Mouse (Mus musculus) kidney, adult 8-10 months (tissue): ENCODE data around the gene Creb5.
A peak's percentile ranks its signal among the peaks of the same experiment; 100 is the strongest.

Experiments used
- DNase-seq, 2 experiments: peaks; one replicate each; pipeline ENCODE4 v3.0.0; 2022

Creb5 gene

DNA sequence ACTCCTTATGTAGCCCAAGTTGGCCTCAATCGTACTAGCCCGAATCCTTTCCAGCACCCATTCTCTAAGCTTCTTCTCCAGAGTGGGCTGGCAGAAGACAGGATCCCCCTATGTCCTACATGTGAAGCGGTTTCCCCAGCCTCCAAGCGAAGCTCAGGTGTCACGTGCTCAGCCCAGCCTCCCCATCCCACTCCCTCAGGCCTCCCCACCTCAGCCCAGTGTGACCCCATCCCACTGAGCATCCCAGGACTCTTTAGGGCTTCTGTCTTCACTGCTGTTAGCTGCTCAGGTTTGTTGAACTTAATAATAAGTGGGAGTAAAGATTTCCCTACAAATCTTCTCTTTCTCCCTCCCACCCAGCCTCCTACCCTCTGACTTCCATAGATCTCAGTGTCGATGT lies 261.2 kb downstream of the Creb5 start:
- no peak for DNase-seq

DNA sequence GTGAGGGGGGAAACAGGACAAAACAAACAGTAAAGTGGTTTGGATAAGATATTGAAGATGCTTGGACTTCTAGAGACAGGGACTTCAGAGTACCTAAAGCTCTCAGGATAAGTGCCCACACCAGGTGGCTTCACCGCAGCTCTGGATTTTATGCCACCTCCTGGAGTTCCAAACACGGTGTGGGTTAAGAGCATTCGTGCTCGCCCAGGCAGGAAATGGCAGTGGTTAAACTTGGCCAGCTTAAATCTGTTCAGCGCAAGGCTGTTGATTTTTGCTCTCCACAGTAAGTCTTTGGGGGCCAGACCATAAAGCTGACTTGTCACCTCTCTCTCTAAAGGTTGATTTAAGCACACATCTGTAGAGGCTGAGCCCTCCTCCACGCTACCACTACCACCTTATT lies 262.3 kb downstream of the Creb5 start:
- DNase-seq = no peak

DNA sequence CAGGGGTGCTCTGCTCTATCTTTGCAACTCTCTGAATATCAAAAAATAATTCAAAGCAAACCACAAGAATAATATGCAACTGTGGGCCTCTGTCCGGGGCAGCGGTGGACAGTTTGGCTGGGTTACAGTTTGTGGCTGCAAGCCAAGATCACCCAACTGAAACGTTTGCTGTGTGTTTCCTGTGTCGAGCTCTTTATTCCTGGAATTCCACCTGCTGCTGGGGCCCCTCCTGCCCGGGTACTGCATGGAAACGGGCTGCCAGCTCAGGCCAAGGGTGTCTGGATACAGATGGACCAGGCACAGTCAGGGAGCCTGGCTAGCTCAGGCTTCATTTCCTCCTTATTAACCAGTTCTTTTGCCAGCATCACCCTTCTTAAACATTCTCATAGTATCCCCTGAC lies 269.0 kb downstream of the Creb5 start:
- DNase-seq = peak; percentile 63 to 80

DNA sequence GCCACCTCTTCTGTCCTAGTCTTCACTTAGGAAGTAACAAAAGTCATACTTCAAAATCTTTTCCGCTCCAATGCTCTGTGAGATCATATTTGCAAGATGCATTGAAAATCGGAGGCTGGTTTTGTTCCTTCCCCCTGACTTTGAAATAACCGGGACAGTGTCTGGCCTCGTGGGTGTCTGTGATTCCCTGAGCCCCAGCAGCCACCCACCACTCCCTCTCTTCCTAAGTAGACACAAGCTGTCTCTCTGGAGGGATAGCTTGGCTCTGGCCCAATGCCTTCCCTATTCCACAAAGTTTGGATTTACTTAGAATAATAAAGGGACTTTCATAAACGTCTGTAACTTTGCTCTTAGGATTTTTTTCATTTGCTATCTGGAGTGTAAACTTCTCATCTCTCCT lies 273.9 kb downstream of the Creb5 start:
- no peak for DNase-seq

DNA sequence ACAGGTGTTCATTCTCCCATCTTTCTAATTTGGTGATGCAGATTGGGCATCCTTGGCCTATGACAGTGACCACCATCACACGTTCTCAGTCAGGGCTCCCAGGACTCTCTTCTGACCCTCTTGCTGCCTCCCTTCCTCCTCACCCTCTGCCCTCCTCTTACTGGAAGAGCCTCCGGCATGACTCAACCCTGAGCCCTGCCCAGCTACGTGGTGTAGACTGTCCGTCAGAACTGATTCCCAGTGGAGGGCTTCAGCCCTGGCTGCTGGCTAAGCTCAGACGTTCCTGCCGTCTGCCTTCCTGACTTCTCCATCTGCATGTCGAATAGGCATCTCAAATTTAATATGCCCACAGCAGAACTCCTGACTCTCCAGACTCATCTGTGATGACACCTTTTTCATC lies 275.5 kb downstream of the Creb5 start:
- DNase-seq = no peak

DNA sequence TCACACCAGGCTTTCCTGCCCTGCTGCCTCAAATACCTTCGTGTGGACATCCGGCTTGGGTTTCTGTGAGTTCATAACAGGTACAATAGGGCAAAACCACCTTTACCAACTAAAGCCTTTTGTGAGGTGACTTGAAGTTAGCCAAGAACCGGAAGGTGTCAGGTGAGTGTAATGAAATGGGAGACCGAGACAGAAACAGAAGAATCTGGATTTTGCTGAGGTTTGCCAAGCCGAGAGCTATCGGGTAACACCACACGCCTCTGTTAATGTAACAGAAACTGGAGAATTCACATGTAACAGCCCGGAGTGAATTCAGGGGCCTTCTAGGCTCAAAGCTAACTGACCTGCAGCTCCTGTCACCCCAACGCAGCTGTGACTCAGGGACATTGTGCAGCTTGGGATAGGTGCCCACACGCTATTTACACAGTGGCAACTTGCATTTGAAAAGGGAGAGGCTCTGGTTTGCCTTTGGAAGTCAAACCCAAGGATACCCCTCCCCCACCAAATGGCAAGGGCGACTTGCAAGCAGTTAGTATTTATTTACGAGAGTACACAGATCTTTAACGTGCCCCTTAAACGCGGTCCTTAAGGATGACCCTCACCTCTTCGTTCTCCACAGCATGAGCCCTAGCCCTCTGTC lies 276.6 kb downstream of the Creb5 start:
- no peak for DNase-seq

DNA sequence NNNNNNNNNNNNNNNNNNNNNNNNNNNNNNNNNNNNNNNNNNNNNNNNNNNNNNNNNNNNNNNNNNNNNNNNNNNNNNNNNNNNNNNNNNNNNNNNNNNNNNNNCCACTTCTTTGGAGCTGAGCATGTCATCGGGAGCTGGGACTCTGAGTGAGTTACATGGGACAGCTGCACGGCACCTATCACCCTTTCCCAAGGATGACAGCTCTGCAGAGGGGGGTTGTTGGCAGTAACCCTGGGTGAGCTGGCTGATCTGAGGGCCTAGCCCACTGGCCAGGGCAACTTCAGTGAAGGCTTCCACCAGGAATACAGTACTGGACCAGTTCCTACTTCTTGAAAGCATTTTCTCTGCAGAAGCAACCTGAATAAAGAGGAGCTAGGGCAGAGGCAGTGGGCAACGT lies 282.4 kb downstream of the Creb5 start:
- DNase-seq = no peak

DNA sequence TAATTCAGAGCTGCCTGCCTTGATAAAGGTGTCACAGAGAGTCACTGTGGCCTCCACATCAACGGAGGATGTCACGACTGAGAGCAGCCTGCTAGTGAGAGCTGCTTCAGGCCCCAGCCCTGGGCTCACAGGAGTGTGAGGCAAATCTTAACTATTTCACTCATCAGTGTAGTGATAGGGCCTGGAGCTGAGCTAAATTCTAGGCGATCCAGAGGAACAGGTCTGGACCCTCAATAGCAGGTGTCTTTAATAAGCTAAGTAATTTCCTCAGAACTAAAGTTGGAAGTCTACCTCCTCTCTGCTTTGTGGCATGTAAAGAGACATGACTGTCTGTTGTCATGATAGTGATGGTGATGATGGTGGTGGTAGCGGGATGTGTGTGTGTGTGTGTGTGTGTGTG lies 283.8 kb downstream of the Creb5 start:
- DNase-seq = no peak

DNA sequence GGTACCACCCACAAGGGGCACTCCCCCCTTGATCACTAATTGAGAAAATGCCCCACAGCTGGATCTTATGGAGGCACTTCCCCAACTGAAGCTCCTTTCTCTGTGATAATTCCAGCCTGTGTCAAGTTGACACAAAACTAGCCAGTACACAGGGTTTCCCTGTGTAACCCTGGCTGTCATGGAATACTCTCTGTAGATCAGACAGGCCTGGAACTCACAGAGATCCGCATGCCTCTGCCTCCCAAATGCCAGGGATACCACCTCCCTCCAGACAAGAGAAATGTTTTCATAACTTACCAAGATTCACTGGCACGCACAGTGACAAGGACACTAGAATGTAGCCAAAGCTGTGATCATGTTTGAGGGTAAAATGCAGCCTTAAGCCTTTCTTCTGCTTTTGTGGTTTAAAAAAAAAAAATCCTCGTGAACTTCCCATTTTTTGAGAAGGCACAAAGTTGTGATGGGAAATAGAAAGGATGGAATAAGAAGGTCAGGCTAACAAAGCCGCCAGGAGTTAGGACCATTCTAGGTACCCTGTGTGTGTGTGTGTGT lies 284.6 kb downstream of the Creb5 start:
- DNase-seq = no peak

DNA sequence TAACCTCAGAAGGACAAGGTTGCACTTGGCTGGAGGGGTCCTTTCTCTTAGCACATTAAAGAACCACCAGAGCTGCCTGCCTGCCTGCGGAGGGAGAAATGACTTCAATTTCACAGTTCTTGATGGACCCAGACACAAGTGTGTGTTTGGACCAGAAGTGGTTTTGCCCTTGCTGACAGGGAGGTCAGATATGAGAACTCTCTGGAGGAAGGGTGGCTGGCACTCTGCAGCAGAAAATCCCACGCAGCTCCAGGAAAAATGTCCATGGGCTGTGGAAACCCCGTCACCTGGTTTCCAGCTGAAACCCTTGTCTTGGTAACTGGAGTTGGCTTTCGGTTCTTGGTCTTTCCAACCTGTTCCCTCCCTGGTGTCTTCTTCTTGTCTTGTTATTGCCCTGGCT lies 285.4 kb downstream of the Creb5 start:
- no peak for DNase-seq

DNA sequence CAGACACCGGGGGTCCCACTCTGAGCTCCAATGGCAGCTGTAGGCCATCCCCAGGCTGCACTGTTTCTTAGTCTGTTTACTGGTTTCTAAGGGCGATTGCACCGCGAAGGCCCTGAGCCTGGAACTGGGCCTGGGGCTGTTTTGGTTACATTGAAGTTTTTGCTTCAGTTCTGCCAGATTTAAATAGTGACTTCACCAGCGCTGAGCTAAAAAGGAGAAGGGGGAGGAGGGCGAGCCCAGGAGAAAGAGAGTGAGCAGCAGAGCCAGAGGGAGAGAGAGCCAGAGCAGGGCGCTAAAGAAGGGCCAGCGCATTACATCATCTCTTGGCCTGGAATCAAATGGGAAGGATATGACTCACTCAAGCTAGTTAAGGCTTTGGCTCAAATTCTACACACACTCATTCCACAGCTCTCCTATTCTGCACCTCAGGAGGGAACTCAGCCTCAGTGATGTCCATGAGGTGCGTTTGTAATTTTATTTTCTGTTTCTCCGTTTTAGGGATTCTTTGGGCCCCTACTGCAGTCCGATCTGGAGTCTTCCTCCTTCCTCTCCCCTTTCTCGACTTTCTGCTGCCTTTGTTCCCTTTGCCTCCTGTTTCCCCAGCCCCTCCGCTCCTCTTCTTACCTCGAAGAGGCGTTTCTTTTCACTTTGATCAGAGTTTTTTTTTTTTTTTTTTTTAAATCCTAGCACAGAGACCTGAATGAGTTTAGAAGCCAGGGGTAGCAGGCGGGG lies 286.1 kb downstream of the Creb5 start:
- DNase-seq = peak; percentile 85 to 86

DNA sequence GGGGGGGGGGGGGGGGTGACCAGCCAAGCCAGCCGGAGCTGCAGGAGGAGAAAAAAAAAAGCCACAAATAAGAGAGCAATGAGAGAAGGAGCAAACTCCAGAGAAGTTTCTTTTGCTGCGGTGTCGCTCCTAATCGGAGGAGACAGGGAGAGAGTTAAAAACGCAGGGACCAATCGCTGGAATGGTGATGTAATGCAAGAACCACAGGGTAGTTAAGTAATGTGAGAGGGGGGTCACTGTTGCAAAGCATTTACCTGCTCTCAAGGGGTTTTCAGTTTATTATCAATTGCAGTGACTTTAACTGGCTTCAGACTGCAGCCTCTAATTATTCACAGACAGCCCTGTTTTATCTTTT lies 286.6 kb downstream of the Creb5 start:
- DNase-seq = no peak

DNA sequence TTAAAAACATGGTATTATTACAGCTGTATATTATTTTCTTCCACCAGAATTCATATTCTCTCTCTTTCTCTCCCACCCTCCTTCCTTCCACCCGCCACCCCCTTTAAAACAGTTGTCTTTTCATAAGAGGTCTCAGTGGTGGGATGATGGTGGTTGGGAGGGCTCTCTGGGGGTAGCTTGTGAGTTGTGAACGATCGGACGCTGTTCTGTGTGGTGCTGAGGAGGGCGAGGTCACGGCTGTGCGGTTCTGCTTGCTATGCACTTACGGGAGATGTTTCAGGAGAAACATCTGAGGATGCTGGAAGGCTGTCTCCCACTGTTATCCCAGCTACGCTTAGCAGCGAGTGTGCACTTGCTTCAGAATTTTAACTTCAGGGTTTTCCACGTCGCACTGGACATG lies 287.0 kb downstream of the Creb5 start:
- DNase-seq = no peak

DNA sequence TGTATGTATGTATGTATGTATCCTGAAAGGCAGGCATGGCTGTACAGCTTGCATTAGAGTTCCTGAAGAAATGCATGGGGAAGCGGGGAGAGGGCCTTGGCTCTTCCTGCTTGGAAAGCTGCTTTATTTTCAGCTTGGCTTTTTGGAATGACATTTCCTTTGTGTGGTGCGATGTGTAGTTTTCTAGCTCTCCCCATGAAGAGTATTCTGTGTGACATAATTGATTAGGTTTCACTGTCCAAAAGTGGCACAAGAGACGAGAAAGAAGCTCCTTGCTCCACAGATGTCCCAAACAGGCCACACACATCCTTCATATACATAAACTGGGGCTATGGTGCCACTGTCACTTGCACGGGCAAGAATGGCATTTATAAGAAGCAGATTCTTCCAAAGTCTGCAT lies 288.1 kb downstream of the Creb5 start:
- no peak for DNase-seq

DNA sequence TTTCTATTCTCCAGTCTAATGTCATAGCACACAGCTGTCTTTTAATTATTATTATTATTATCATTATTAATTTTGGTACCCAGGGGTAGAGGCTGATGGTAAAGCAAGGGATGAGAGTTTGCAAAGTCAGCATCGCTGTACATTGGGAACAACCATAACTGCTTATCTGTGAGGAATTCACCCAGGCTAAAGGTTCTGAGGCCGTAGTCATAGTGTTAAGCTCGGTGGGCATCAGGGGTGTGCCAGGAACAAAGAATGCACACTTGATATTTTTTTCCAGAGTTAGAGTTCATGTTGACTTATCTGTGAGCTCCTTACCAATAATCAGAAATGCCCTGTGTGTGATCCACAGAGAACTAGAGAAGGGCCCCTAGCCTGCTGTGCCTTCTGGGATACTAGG lies 288.8 kb downstream of the Creb5 start:
- DNase-seq = no peak

DNA sequence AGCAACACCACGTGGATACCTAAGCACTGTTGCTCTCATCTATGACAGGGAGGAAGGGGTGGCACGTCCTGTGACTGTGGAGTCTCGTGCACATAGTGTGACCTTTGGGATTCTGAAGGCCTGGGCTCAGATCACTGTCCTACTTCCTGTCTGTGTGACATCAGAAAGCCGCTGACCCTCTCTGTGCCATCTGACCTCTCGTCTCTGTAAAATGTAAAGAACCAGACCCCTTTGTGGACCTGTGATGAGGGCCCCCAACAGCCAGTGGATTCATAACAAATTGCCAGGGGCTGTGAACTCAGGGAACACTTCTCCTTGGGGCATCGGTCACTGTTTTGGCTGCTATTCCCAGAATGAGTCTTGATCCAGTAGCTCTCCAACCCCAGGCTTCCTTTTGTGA lies 289.8 kb downstream of the Creb5 start:
- DNase-seq = no peak

DNA sequence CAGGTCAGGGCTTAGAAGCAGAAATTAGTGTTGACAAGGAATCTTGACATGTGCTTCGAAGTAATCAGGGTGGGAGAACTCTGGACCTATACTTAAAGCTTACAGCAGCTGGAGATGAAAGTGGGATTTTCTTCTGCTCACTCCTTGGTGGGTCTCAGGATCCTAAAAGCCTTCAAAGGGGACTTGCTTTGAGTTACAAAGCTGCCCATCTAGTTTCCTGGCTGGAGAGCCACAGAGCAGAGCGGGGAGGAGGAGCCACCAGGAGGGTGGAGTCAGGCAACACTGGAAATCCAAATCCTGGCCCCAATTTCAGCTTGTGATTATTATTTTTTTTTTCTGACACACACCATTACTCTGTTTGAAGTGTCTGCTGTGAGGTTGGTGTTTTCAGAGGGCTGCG lies 290.7 kb downstream of the Creb5 start:
- no peak for DNase-seq

DNA sequence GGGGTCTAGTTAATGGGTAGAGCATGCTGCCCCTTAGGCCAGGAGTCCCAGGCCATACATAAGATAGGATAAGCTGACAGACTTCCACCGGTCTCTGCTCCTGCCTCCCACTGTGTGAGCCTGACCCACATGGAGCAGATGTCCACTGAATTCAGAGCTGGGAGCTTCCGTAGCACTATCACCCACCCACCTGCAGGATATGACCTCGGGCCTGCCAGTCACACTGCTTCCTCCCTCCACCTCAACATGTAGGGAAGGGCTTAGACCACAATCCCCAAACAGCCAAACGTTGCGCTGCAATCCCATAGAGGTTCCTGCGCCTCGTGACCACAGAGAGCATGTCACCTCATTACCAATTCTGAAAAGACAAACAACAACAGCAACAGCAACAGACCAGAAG lies 293.3 kb downstream of the Creb5 start:
- DNase-seq = no peak

DNA sequence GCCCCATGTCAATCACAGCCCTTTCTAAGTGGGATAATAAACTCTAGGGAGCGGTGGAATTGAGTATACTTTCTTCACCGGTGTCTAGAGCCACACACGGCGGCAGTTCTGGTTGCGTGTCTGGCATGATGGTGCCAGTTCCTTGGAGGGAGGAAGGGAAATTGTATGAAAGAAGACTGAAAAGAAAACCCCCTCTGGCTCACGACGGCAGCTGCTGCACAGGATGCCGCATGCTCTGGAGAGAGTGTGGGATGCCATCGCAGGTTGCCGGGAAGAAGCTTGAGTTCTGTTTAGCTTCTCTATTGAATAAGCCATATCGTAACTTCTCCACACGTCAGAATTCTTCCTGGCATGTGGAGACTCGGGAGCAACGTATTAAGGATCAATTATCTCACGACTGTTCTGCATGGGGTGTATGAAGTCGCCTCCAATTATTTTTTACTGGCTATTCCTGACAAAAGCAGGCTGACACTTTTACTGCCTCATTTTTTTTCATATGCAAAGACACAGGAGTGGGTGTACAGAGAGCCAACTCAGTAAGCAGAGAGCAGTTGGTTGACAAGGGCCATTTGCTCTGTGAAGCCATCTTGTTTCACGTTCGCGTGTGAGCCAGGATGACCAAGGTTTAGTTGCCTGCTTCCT lies 296.3 kb downstream of the Creb5 start:
- DNase-seq = no peak

DNA sequence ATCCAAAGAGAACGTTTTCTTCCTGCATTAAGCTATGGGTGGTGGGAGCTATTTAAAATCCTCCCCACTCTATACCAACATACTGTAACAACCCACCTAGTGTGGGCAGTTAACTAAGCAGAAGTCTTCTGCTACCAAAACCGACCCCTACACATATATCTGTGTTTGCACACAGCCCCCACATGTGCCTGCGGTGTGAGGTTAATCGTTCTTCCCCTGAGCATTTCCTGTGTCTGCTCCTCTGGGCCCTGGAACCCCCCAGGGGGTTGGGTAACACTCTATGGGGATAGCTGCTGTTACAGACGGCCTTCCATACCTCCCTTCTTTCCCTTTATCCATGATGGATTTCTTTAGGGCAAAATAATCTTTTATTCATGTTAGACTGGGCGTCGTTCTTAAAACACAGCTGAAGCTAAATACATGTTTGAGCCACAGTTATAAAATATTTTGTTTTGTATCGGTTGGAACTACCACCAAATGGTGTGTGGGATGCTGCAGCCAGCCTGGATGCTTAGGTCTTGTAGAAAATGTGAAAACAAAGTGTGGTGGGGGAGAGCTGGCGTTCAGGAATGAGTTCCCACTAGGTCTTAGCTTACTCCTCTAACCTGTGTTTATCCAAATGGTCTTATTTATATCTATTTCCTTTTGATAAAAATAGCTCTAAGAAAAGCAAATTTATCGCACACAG lies 297.8 kb downstream of the Creb5 start:
- no peak for DNase-seq

DNA sequence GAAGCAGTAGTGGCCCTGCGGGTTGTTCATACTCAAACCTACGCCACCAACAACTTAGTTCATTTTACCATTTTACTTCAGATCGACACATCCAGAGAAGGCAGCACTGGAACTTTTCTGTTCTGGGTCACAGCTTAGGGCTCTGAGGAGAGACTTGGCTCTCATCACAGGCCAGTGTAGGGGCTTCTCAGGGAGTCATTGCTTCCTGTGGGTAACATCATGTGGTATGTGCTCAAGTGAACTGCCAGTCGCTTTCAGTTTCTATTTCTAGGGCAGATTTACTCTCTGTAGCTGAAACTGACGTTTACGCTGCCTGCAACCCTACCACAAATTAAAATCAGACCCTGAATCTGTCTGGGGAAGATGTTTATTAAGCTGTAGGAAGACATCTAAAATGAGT lies 302.7 kb downstream of the Creb5 start:
- DNase-seq = no peak

DNA sequence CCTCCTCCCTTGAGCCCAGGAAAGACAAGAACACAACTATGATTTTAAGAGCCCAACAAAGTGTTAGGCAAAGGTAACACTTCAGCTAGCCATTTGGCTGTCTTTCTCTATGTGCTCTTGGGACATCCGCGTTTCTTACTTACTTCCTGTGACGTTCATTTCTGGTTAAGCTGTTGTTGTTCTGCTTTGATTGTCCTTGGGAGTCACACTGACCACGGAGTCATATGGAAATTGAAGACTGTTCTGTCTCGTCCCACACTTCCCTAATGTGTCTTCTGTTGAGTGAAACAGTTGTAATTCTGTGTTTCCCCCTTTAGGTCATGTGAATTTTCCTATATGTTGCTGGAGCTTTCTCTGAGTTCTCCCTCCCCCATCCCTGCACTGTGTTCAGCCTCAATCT lies 305.2 kb downstream of the Creb5 start:
- DNase-seq = no peak

DNA sequence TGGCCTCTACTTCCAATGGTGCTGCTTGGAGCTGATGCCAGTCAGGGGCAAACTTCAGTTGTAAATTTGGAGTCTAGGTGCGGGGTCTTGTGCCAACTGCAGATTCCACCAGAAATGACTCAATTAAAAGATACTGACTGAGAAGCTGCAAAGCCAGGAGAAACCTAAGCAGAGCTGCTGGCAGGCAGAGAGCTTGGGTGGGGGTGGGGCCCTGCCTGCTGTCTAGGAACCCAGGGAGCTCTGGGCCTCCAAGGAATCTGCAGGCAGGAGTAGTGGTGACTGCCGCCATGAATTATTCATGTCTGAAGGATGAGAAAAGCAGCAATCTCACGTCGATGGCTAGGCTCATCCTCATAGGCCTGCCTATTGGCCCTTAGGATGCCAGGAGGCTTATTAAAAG lies 306.5 kb downstream of the Creb5 start:
- no peak for DNase-seq

DNA sequence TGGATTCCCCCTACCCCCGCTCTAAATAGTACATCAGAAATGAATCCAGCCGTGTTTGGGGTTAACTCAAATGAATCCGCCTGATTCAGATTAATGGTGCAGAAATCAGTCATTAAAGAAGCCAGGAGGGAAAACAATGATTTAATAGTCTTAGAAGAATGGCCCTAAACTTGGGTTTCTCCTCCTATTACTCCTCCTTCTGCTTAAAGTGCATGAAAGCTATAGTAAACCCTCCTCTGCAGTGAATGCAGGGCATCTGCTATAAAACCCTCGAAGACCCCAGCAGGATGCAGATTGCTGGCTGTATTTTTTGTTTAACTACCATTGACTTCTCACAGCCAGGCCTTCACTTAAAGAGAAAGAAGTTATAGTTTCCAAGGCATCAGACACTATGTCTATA lies 307.2 kb downstream of the Creb5 start:
- DNase-seq = no peak
